In genomic region chr17:35066084-35066483, GRCm38 (mm10) we compare ENCODE assay signal across 9 mouse cellular contexts. TPM values are rescaled to one million over a fixed set of nuclear protein-coding genes. Genes with fewer than 3 reads are reported as not detected.
DNase-seq lines count a peak whose midpoint lies in the region; ATAC-seq and TF ChIP-seq lines count a peak whose summit lies in the region.
"Had no signal": no experiment of that assay in that cellular context is flagged by ENCODE, and none has a peak within 500 bp of the region (broad histone marks: within the 10 kb centered on the region; RNA-seq: fewer than 3 reads in every experiment).

Gene Mpig6b, minus strand, starts transcription at chr17:35066184.

- peak within 1 kb of the TSS; percentile 35 for H3K4me3 ChIP-seq in kidney, embryonic 14.5 days (ENCODE audit: low read length)
- peak within 1 kb of the TSS; percentile 27 for H3K4me3 ChIP-seq in embryonic facial prominence, embryonic 11.5 days (ENCODE audit: low read depth, low read length)
- peak within 1 kb of the TSS; percentile 21 for H3K4me3 ChIP-seq in hindbrain, postnatal 0 days (ENCODE audit: low read length)
- H3K4me3 ChIP-seq in midbrain, embryonic 15.5 days = peak within 1 kb of the TSS; percentile 13

- H3K27me3 ChIP-seq in kidney, embryonic 14.5 days (ENCODE audit: control insufficient read depth, insufficient read depth, low read length) = no peaks in the 10 kb centered on the region; the same call in 1 of the 2 replicates
- H3K27me3 ChIP-seq in embryonic facial prominence, embryonic 11.5 days (ENCODE audit: control insufficient read depth, insufficient read depth, low read length) = peaks cover 14% of the 10 kb centered on the region
- H3K27me3 ChIP-seq in hindbrain, postnatal 0 days (ENCODE audit: insufficient read depth, low read length) = peaks cover 12% of the 10 kb centered on the region
- H3K27me3 ChIP-seq in midbrain, embryonic 15.5 days (replicated peaks) = peaks cover 41% of the 10 kb centered on the region

- H3K36me3 ChIP-seq in kidney, embryonic 14.5 days (ENCODE audit: control insufficient read depth, insufficient read depth, low read length) = peaks cover 23% of the 10 kb centered on the region
- H3K36me3 ChIP-seq in embryonic facial prominence, embryonic 11.5 days (replicated peaks; ENCODE audit: control insufficient read depth, insufficient read depth, low read depth, low read length) = peaks cover 6% of the 10 kb centered on the region
- no peaks in the 10 kb centered on the region; the same call in 1 of the 2 replicates for H3K36me3 ChIP-seq in hindbrain, postnatal 0 days (ENCODE audit: insufficient read depth, low read length)
- peaks cover 4% of the 10 kb centered on the region; the same call in 1 of the 2 replicates for H3K36me3 ChIP-seq in midbrain, embryonic 15.5 days (replicated peaks)

- peaks cover 24% of the 10 kb centered on the region for H3K4me1 ChIP-seq in kidney, embryonic 14.5 days (ENCODE audit: control insufficient read depth, insufficient read depth, low read length)
- peaks cover 4% of the 10 kb centered on the region; the same call in 1 of the 2 replicates for H3K4me1 ChIP-seq in embryonic facial prominence, embryonic 11.5 days (ENCODE audit: control insufficient read depth, insufficient read depth, low read length)
- 0 out of 2 replicates have a peak, but pooled peaks cover 6% of the 10 kb centered on the region for H3K4me1 ChIP-seq in hindbrain, postnatal 0 days (ENCODE audit: insufficient read depth, low read length)
- H3K4me1 ChIP-seq in midbrain, embryonic 15.5 days = peaks cover 10% of the 10 kb centered on the region; the same call in 1 of the 2 replicates

- ATAC-seq in kidney, embryonic 14.5 days (ENCODE audit: low FRiP score, low TSS enrichment) = no peak
- no peak for ATAC-seq in embryonic facial prominence, embryonic 11.5 days (replicated peaks; ENCODE audit: insufficient number of reproducible peaks, low FRiP score, low TSS enrichment, low read depth)
- ATAC-seq in hindbrain, postnatal 0 days = no peak
- no peak for ATAC-seq in midbrain, embryonic 15.5 days (replicated peaks)

- peak within 1 kb of the TSS; percentile 71 for H3K4me2 ChIP-seq in kidney, embryonic 14.5 days (replicated peaks; ENCODE audit: low read depth, low read length)
- H3K4me2 ChIP-seq in embryonic facial prominence, embryonic 11.5 days (ENCODE audit: low read depth, low read length) = peak within 1 kb of the TSS; percentile 60
- H3K4me2 ChIP-seq in hindbrain, postnatal 0 days (ENCODE audit: low read depth, low read length) = peak within 1 kb of the TSS; percentile 54
- H3K4me2 ChIP-seq in midbrain, embryonic 15.5 days = peak within 1 kb of the TSS; percentile 43

- 50% methylated on average over 10 of the region's 10 CpGs for WGBS in kidney, embryonic 14.5 days
- 44% methylated on average over 10 of the region's 10 CpGs for WGBS in embryonic facial prominence, embryonic 11.5 days
- WGBS in hindbrain, postnatal 0 days = 56% methylated on average over 10 of the region's 10 CpGs
- WGBS in midbrain, embryonic 15.5 days = 46% methylated on average over 10 of the region's 10 CpGs

- H3K27ac ChIP-seq in kidney, embryonic 14.5 days (ENCODE audit: low read depth, low read length) = 0 out of 2 replicates have a peak within 1 kb of the TSS, but pooled peaks have one; percentile 15
- no peak within 1 kb of the TSS for H3K27ac ChIP-seq in embryonic facial prominence, embryonic 11.5 days (replicated peaks; ENCODE audit: low read depth, low read length)
- H3K27ac ChIP-seq in hindbrain, postnatal 0 days = no peak within 1 kb of the TSS
- no peak within 1 kb of the TSS for H3K27ac ChIP-seq in midbrain, embryonic 15.5 days

- intact Hi-C loops in left cerebral cortex, postnatal 25 days (cut with DNase I) = no loop called here

- peak within 1 kb of the TSS; percentile 50; the same call in 1 of the 2 replicates for H3K9ac ChIP-seq in kidney, embryonic 14.5 days (ENCODE audit: low read depth, low read length)
- H3K9ac ChIP-seq in embryonic facial prominence, embryonic 11.5 days (replicated peaks; ENCODE audit: low read length) = peak within 1 kb of the TSS; percentile 46
- peak within 1 kb of the TSS; percentile 33; the same call in 1 of the 2 replicates for H3K9ac ChIP-seq in hindbrain, postnatal 0 days (replicated peaks; ENCODE audit: low read length)
- H3K9ac ChIP-seq in midbrain, embryonic 15.5 days = peak within 1 kb of the TSS; percentile 26; the same call in 1 of the 2 replicates

- no peak for TF ChIP-seq CTCF in hindbrain, postnatal 0 days (IDR thresholded peaks at IDR 0.05; ENCODE audit: low read depth)

- no peak for DNase-seq in kidney, postnatal 36 days
- DNase-seq in embryonic facial prominence, embryonic 11.5 days (ENCODE audit: low spot score) = no peak
- no peak for DNase-seq in hindbrain, postnatal 0 days (ENCODE audit: low spot score)
- DNase-seq in left cerebral cortex, postnatal 25 days (ENCODE audit: low spot score in 2 of 2) = no peak
- no peak for DNase-seq in layer of hippocampus, postnatal 25 days (ENCODE audit: extremely low spot score in 1 of 2, low spot score in 1 of 2)
- no peak for DNase-seq in spleen, postnatal 14 days (ENCODE audit: low spot score in 2 of 2)
- DNase-seq: kidney, adult 18-20 months had no signal

- no peaks in the 10 kb centered on the region for H3K9me3 ChIP-seq in kidney, embryonic 14.5 days (ENCODE audit: control insufficient read depth, low read length)
- H3K9me3 ChIP-seq in embryonic facial prominence, embryonic 11.5 days (replicated peaks; ENCODE audit: control insufficient read depth, low read length) = no peaks in the 10 kb centered on the region
- no peaks in the 10 kb centered on the region for H3K9me3 ChIP-seq in hindbrain, postnatal 0 days (ENCODE audit: low read length)
- no peaks in the 10 kb centered on the region for H3K9me3 ChIP-seq in midbrain, embryonic 15.5 days

RNA-seq across cellular contexts. Expression of gene Mpig6b, which starts in this region (rescaled TPM):
- 0.36 and 0.46 TPM in 2 replicates for polyA plus RNA-seq in kidney, embryonic 14.5 days (2014; fragmentation: Nextera tagmentation; extraction: Ambion mirVana)
- 0.74 and 1.2 TPM in 2 replicates for polyA plus RNA-seq in embryonic facial prominence, embryonic 11.5 days (2014; fragmentation: Nextera tagmentation; extraction: Ambion mirVana)
- total RNA-seq in hindbrain, postnatal 0 days (2014; rRNA removed) = not detected in 2 replicates
- polyA plus RNA-seq in hindbrain, postnatal 0 days (2015; fragmentation: Nextera tagmentation; extraction: Ambion mirVana) = 0.18 TPM in 2 replicates
- polyA plus RNA-seq in midbrain, embryonic 15.5 days (2015; fragmentation: Nextera tagmentation; extraction: Ambion mirVana) = 0.21 and 0.43 TPM in 2 replicates
- not detected for total RNA-seq in left cerebral cortex, postnatal 25 days (2021)
- total RNA-seq in layer of hippocampus, postnatal 25 days (2021) = not detected
